Mouse (Mus musculus): Measurements from ENCODE around the gene Zdhhc19. TPM values are rescaled to one million over a fixed set of nuclear protein-coding genes. Genes with fewer than 3 reads are reported as not detected.

Zdhhc19 gene
- polyA plus RNA-seq, 1 experiment from 2014 or later, result not detected

DNA sequence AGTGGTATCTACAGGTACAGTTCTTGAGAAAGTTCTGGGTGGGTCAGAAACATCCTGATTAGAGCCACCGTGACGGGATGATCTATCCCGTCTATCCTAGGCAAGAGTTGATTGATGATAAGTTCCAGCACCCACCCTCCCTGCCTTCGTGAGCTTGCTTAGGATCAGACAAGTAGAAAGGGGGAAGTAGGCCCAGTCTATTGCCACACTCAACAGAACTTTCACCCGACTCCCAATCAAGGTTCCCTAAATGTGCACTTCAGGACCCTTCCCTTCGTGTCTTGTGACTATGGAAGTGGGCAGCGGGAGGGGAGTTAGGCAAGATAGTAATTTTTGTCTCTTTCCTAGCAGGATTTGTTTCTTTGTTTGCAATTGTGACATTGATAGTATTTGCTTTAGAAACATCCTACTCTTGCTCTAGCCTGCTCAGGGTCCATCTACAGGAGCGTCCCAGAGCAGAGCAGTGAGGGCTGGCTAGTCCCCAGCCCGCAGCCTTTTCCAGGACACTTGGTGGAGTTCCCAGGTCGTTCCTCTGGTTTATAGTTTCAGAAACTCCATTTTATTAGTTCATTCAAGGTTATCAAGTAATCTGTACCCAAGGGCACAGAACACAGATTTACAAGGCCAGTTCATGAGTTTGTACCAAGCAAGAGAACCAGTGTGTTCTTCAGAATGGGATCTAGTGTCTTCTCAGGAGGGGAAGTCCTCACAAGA lies 99.2 kb downstream of the Zdhhc19 start:
- ATAC-seq (ENCODE audit: insufficient number of reproducible peaks, low FRiP score, low TSS enrichment, low read depth), result no peak
- 86% methylated on average over 10 of the region's 10 CpGs for WGBS
- no peak overlapping the region for H3K27ac ChIP-seq (replicated peaks)
- no peaks in the 10 kb centered on the region for H3K9me3 ChIP-seq (replicated peaks)
- H3K4me2 ChIP-seq (replicated peaks), result no peak overlapping the region
- no peak overlapping the region for H3K9ac ChIP-seq
- H3K27me3 ChIP-seq, result no peaks in the 10 kb centered on the region
- no peak overlapping the region for H3K4me3 ChIP-seq (replicated peaks)
- H3K36me3 ChIP-seq, result no peaks in the 10 kb centered on the region
- H3K4me1 ChIP-seq, result no peaks in the 10 kb centered on the region

DNA sequence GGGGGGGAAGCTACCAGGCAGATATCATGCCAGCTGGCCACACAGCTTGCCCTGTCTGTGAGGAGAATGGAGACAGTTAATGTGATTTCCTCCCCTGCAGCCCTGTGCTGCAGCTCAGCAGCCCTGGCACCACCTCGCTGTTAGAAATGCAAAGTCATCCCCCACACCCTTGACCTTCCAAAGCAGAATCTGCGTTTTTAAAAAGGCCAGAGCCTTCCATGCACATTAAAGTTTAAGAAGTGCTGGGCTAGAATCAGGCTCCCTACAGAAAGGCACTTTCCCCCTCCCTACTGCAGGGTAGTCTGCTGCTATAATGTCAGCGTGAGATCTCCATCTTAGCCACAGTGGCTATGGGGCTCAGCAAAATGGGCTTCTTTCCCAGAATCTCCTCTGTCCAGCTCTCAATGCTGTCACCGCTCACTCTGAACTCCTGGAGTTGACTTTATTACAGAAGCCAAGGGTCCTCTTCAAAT lies 101.9 kb downstream of the Zdhhc19 start:
- Histone ChIP-seq H3K36me3 (no peaks in the 10 kb centered on the region), H3K9ac (no peak overlapping the region), H3K4me2 (replicated peaks) (no peak overlapping the region), H3K4me1 (no peaks in the 10 kb centered on the region), H3K4me3 (replicated peaks) (no peak overlapping the region), H3K27me3 (no peaks in the 10 kb centered on the region), H3K27ac (replicated peaks) (no peak overlapping the region), H3K9me3 (replicated peaks) (no peaks in the 10 kb centered on the region)
- no peak for ATAC-seq (ENCODE audit: insufficient number of reproducible peaks, low FRiP score, low TSS enrichment, low read depth)
- WGBS, result 36% methylated on average over 4 of the region's 4 CpGs

DNA sequence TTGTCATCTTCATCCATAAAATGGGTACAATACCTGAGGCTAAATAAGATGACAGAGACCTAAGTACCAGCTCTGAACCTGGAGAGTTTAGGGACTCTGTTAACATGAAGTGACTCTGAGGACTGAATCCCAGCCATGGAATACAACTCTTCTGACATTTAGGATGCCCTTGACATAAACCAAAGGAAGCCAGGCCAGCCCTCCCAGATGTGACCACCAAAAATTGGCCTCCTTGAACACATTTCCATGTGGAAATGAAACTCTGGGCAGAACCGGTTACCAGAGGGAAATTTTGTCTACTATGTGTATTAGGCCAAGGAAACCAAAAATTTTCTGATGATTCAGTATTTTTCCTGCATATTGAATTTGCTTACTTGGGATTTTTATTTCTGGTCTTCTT lies 103.1 kb downstream of the Zdhhc19 start:
- no peaks in the 10 kb centered on the region for H3K4me1 ChIP-seq
- no peak for ATAC-seq (ENCODE audit: insufficient number of reproducible peaks, low FRiP score, low TSS enrichment, low read depth)
- no peaks in the 10 kb centered on the region for H3K27me3 ChIP-seq
- H3K4me3 ChIP-seq (replicated peaks), result no peak overlapping the region
- no peaks in the 10 kb centered on the region for H3K9me3 ChIP-seq (replicated peaks)
- no peak overlapping the region for H3K4me2 ChIP-seq (replicated peaks)
- H3K27ac ChIP-seq (replicated peaks), result no peak overlapping the region
- no peaks in the 10 kb centered on the region for H3K36me3 ChIP-seq
- 70% methylated on average over 1 of the region's 1 CpGs for WGBS
- H3K9ac ChIP-seq, result no peak overlapping the region

DNA sequence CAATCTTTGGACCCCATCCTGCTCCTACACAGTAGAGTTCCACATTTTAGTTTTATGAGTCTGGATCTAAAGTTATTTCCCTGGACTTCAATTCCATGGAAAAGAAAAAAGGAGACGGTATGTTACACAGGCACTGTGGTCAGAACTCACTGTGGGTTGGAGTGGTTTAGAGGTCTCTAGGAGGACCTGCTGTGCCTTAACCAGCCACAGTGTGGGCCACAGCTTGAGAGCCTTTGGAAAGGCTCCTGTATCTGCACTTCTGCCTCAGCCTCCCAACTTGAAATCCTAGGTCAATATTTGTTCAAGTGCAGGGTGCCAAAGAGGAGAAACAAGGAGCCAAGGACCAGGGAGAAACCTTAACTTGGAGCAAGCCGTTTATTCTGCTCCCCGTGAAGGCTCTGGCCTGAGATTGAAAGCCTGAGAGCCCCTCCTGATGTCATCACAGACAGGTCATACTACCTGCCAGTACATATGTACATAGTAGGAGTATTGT lies 106.2 kb downstream of the Zdhhc19 start:
- Histone ChIP-seq H3K27me3 (no peaks in the 10 kb centered on the region), H3K4me2 (replicated peaks) (no peak overlapping the region), H3K4me1 (no peaks in the 10 kb centered on the region), H3K27ac (replicated peaks) (no peak overlapping the region), H3K36me3 (no peaks in the 10 kb centered on the region), H3K9me3 (replicated peaks) (no peaks in the 10 kb centered on the region), H3K4me3 (replicated peaks) (no peak overlapping the region), H3K9ac (no peak overlapping the region)
- WGBS, result 79% methylated on average over 3 of the region's 3 CpGs
- no peak for ATAC-seq (ENCODE audit: insufficient number of reproducible peaks, low FRiP score, low TSS enrichment, low read depth)

DNA sequence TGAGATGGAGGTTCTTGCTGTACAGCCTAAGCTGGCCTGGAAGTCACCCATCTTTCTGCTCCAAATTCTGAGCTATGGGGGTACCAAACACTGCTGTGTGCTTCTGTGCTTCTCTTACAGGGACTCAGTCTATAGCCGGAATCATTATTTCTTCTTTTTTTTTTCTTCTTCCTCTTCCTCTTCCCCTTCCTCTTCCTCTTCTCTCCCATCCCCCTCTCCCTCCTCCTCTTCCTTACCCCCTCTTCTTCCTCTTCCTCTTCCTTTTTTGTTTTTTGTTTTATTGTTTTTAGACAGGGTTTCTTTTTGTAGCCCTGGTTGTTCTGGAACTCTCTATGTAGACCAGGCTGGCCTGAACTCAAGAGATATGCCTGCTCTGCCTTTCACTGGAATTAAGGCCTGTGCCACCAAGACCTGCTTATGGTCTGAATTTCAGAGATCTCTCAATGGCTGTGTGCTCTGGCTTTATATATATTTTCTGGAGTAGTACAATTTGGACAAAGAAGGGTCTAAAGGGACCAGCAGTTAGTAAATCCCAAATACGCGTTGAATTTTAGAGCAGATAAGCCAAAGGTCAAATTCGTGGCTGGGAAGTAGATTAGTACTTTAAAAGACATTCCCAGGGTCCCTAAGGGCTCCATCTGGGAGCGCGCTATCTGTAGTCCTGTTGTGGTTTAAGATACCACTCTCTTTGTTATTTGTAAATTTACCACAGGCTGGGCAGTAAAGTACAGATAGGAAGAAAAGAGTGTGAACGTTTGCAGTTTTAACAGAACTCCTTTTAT lies 111.7 kb downstream of the Zdhhc19 start:
- Histone ChIP-seq H3K9me3 (replicated peaks) (no peaks in the 10 kb centered on the region), H3K9ac (no peak overlapping the region), H3K4me2 (replicated peaks) (peak overlapping the region; percentile 87), H3K4me3 (replicated peaks) (peak overlapping the region; percentile 68), H3K27ac (replicated peaks) (no peak overlapping the region; the same call in 1 of the 2 replicates), H3K27me3 (no peaks in the 10 kb centered on the region), H3K36me3 (no peaks in the 10 kb centered on the region), H3K4me1 (peaks cover 9% of the 10 kb centered on the region; the same call in 1 of the 2 replicates)
- ATAC-seq (ENCODE audit: insufficient number of reproducible peaks, low FRiP score, low TSS enrichment, low read depth), result no peak
- WGBS, result 59% methylated on average over 7 of the region's 7 CpGs

DNA sequence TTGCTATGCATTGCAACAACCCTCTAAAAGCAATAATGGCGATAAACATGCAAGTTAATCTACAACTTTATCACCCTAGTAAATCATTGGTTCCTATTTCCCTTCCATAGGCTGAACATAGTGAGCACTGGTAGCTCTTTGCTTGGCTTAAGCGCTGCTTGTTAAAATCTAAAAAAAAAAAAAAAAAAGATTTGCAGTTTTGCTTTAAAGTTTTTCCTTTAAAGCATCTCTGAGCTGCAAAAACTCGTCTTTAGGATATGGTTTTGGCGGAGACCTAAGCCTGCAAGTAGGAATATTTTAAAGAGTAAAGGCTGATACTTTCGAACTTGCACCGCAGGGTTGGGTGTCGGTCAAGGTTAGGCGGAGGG lies 112.3 kb downstream of the Zdhhc19 start:
- 8% methylated on average over 8 of the region's 8 CpGs for whole genome bisulfite sequencing

DNA sequence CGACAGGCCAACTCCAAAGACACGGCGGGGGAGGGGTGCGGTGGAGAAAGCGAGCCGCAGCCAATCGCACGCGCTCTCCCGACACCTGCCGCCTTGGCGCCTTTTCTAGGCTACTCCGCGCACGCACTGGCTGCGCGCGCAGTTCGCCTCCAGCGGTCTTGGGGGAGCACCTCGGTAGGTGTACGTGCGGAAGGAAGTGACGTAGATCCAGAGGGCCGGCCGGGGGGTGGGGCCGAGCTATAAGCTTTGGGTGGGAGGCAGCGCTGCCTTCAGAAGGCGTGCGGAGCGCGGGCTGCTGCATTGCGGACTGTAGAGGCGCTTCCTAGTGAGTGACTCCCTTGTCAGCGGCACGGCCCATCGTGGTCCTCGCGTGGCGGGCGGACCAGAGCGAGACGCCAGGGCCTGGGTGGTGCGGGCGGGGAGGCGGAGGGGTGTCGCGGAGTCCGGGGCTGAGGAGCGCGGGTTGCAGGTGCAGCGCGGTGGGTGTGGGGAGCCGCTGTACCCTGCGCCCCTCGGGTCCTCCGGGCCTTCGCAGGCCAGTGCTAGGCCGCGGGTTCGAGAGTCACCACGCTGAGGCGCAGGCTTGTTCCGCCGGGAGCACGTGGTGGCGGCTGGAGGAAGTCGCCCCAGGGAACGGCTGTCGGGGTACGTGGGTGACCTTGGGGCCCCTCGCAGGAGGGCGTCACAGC lies 112.8 kb downstream of the Zdhhc19 start, which contains the start of gene Tfrc:
Gene Tfrc (plus strand): TSS at position 209 of the 689 bp plus-strand sequence.
- Histone ChIP-seq H3K4me1 (peaks cover 9% of the 10 kb centered on the region; the same call in 1 of the 2 replicates), H3K9ac (peak within 1 kb of the TSS; percentile 69), H3K27ac (replicated peaks) (peak within 1 kb of the TSS; percentile 89), H3K27me3 (no peaks in the 10 kb centered on the region), H3K36me3 (no peaks in the 10 kb centered on the region), H3K4me3 (replicated peaks) (peak within 1 kb of the TSS; percentile 68), H3K9me3 (replicated peaks) (no peaks in the 10 kb centered on the region), H3K4me2 (replicated peaks) (peak within 1 kb of the TSS; percentile 87)
- peak; percentile 98 for ATAC-seq (ENCODE audit: insufficient number of reproducible peaks, low FRiP score, low TSS enrichment, low read depth)
- under 1% methylated on average over 72 of the region's 73 CpGs for WGBS

More for the DNA sequence above, 112.3 kb downstream of the Zdhhc19 start:
- H3K9ac ChIP-seq, result peak overlapping the region; percentile 9; the same call in 1 of the 2 replicates
- peak overlapping the region; percentile 89 for H3K27ac ChIP-seq (replicated peaks)
- no peak for ATAC-seq (ENCODE audit: insufficient number of reproducible peaks, low FRiP score, low TSS enrichment, low read depth)
- H3K36me3 ChIP-seq, result no peaks in the 10 kb centered on the region
- H3K4me2 ChIP-seq (replicated peaks), result peak overlapping the region; percentile 87
- peak overlapping the region; percentile 68 for H3K4me3 ChIP-seq (replicated peaks)
- peaks cover 9% of the 10 kb centered on the region; the same call in 1 of the 2 replicates for H3K4me1 ChIP-seq
- H3K9me3 ChIP-seq (replicated peaks), result no peaks in the 10 kb centered on the region
- no peaks in the 10 kb centered on the region for H3K27me3 ChIP-seq

DNA sequence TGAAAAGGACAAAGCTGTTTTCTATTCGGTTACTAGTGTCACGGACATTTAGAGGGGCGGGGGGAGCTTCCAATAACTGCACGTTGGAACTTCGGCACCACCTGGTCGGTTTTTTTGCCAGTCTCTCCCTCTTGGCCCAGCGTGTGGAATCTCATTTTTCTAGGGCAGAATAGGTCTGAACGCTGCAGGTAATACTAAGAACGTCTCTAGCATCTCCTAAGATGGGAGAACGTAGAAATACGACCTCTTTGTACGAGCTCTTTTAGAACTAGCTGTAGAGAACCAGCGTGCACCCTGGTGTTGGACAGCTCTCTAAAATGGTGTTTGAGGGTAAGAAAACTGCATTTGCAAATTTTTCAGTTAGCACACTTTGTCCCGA lies 113.3 kb downstream of the Zdhhc19 start:
- Histone ChIP-seq H3K36me3 (no peaks in the 10 kb centered on the region), H3K9ac (peak overlapping the region; percentile 69), H3K4me3 (replicated peaks) (peak overlapping the region; percentile 68), H3K27ac (replicated peaks) (peak overlapping the region; percentile 89), H3K27me3 (no peaks in the 10 kb centered on the region), H3K9me3 (replicated peaks) (no peaks in the 10 kb centered on the region), H3K4me1 (peaks cover 9% of the 10 kb centered on the region; the same call in 1 of the 2 replicates), H3K4me2 (replicated peaks) (peak overlapping the region; percentile 87)
- no peak for ATAC-seq (ENCODE audit: insufficient number of reproducible peaks, low FRiP score, low TSS enrichment, low read depth)
- WGBS, result under 1% methylated on average over 14 of the region's 14 CpGs

DNA sequence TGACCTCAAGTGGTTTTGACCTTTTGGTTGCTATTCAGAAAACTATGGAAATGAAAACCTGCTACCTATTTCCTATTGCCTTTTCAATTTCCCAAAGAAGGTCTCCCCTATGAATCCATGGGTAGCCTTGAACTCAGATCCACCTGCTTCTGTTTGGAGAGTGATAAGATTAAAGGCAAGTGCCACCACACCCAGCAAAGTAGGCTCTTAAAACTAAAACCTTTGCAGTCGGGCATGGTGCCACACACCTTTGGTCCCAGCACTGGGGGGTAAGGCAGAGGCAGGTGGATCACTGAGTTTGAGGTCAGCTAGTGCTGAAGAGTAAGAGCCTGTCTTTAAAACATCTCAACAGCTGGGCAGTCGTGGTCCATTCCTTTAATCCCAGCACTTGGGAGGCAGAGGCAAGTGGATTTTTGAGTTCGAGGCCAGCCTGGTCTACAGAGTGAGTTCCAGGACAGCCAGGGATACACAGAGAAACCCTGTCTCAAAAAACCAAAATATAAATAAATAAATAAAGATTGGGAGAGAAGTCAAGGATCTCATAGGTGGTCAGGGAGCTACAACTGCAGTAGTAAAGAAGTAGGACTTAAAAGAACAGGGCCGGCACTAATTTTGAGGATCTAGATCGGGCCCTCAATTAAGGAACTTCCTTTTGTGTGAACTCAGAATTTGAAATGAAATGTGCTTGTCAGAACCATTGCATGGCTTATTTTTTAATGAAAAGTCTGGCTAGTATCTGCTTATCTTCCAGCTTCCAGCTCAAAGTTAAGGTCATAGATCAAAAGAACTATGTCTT lies 114.6 kb downstream of the Zdhhc19 start:
- Histone ChIP-seq H3K36me3 (no peaks in the 10 kb centered on the region), H3K4me1 (peaks cover 9% of the 10 kb centered on the region; the same call in 1 of the 2 replicates), H3K27me3 (no peaks in the 10 kb centered on the region), H3K27ac (replicated peaks) (no peak overlapping the region), H3K9ac (no peak overlapping the region), H3K4me3 (replicated peaks) (peak overlapping the region; percentile 68; the same call in 1 of the 2 replicates), H3K4me2 (replicated peaks) (no peak overlapping the region), H3K9me3 (replicated peaks) (no peaks in the 10 kb centered on the region)
- 73% methylated on average over 5 of the region's 5 CpGs for WGBS
- no peak for ATAC-seq (ENCODE audit: insufficient number of reproducible peaks, low FRiP score, low TSS enrichment, low read depth)

All from embryonic facial prominence, embryonic 15.5 days (tissue).